In genomic region chr19:43832425-43833069, GRCm38 (mm10) we compare ENCODE assay signal across 9 mouse cellular contexts. TPM values are rescaled to one million over a fixed set of nuclear protein-coding genes. Genes with fewer than 3 reads are reported as not detected.
DNase-seq lines count a peak whose midpoint lies in the region; ATAC-seq and TF ChIP-seq lines count a peak whose summit lies in the region.
"Had no signal": no experiment of that assay in that cellular context is flagged by ENCODE, and none has a peak within 500 bp of the region (broad histone marks: within the 10 kb centered on the region; RNA-seq: fewer than 3 reads in every experiment).

No protein-coding gene starts in this region.

- no peak overlapping the region for H3K9ac ChIP-seq in kidney, embryonic 15.5 days
- no peak overlapping the region for H3K9ac ChIP-seq in limb, embryonic 15.5 days

- 25% methylated on average over 21 of the region's 21 CpGs for WGBS in kidney, embryonic 15.5 days
- WGBS in limb, embryonic 15.5 days: 26% methylated on average over 21 of the region's 21 CpGs

- TF ChIP-seq POLR2A in testis, adult 2 months (IDR thresholded peaks at IDR 0.05; ENCODE audit: control insufficient read depth, low read depth, low read length): no peak

- intact Hi-C loops in gastrocnemius, postnatal 36 days (cut with DNase I): loop anchor here (2.0 to 5.0 kb wide), 2 partner anchors 110 to 126 kb away; partner anchors contain the start of gene Dnmbp

- no peaks in the 10 kb centered on the region for H3K4me1 ChIP-seq in kidney, embryonic 15.5 days
- no peaks in the 10 kb centered on the region for H3K4me1 ChIP-seq in limb, embryonic 15.5 days
- H3K4me1 ChIP-seq in testis, adult 2 months (ENCODE audit: control insufficient read depth, insufficient read depth, low read length): no peaks in the 10 kb centered on the region

- peak; percentile 88; the same call in 1 of the 2 replicates for TF ChIP-seq CTCF in testis, adult 2 months (IDR thresholded peaks at IDR 0.05; ENCODE audit: control insufficient read depth, insufficient read depth, insufficient replicate concordance, low read depth, low read length)

- H3K27me3 ChIP-seq in kidney, embryonic 15.5 days: peaks cover 8% of the 10 kb centered on the region; the same call in 1 of the 2 replicates
- no peaks in the 10 kb centered on the region for H3K27me3 ChIP-seq in limb, embryonic 15.5 days
- H3K27me3 ChIP-seq in testis, adult 2 months (ENCODE audit: control insufficient read depth, insufficient read depth, low read length): no peaks in the 10 kb centered on the region

- no peak for ATAC-seq in kidney, embryonic 15.5 days (replicated peaks; ENCODE audit: low FRiP score)
- ATAC-seq in limb, embryonic 15.5 days (ENCODE audit: insufficient number of reproducible peaks, low FRiP score, low TSS enrichment, low read depth): no peak

- H3K36me3 ChIP-seq in kidney, embryonic 15.5 days: no peaks in the 10 kb centered on the region
- H3K36me3 ChIP-seq in limb, embryonic 15.5 days: no peaks in the 10 kb centered on the region
- H3K36me3 ChIP-seq in testis, adult 2 months (ENCODE audit: control insufficient read depth, insufficient read depth, low read length): no peaks in the 10 kb centered on the region

- no peak overlapping the region for H3K4me3 ChIP-seq in kidney, embryonic 15.5 days (replicated peaks)
- no peak overlapping the region for H3K4me3 ChIP-seq in limb, embryonic 15.5 days
- H3K4me3 ChIP-seq in testis, adult 2 months (ENCODE audit: control insufficient read depth, low read depth, low read length): no peak overlapping the region
- H3K4me3 ChIP-seq: erythroblast, embryonic 14.5 days had no signal

- no peaks in the 10 kb centered on the region for H3K9me3 ChIP-seq in kidney, embryonic 15.5 days (replicated peaks)
- H3K9me3 ChIP-seq in limb, embryonic 15.5 days: no peaks in the 10 kb centered on the region

- peak; percentile 77 for DNase-seq in 416B (ENCODE audit: low read depth)
- peak; percentile 79 for DNase-seq in ZHBTc4 (ENCODE audit: low read depth, low spot score)
- DNase-seq in cerebellum, postnatal 36 days: peak; percentile 76 to 81
- DNase-seq in gastrocnemius, postnatal 36 days: peak; percentile 42 to 62
- peak; percentile 78 for DNase-seq in neural tube, embryonic 10.5 days (ENCODE audit: extremely low spot score, low spot score)

- no peak overlapping the region for H3K27ac ChIP-seq in kidney, embryonic 15.5 days
- H3K27ac ChIP-seq in limb, embryonic 15.5 days: no peak overlapping the region
- no peak overlapping the region for H3K27ac ChIP-seq in testis, adult 2 months (ENCODE audit: control insufficient read depth, insufficient read depth, low read depth, low read length)

- 0 out of 2 replicates have a peak overlapping the region, but pooled peaks have one; percentile 35 for H3K4me2 ChIP-seq in kidney, embryonic 15.5 days
- H3K4me2 ChIP-seq in limb, embryonic 15.5 days: 0 out of 2 replicates have a peak overlapping the region, but pooled peaks have one; percentile 8

RNA-seq across cellular contexts. Expression of gene Abcc2, which starts 50.6 kb away (rescaled TPM):
- not detected for total RNA-seq in gastrocnemius, postnatal 36 days (2021)
- polyA plus RNA-seq in kidney, embryonic 15.5 days (2015; fragmentation: Nextera tagmentation; extraction: Ambion mirVana): 3.7 and 4.0 TPM in 2 replicates
- 0.03 TPM in 1 of 2 replicates, not detected in the other for polyA plus RNA-seq in limb, embryonic 15.5 days (2015; fragmentation: Nextera tagmentation; extraction: Ambion mirVana)
- 0.17 and 0.33 TPM in 2 replicates for polyA plus RNA-seq in testis, adult 2 months (2012; rRNA removed)
